Mouse (Mus musculus) MEL (cell line): ENCODE results near the gene Unc119b. TPM values are rescaled to one million over a fixed set of nuclear protein-coding genes. Genes with fewer than 3 reads are reported as not detected.

Experiments used
- DNase-seq: peaks from one replicate; pipeline ENCODE4 v3.0.0; 2011; ENCODE audit warnings: low read depth, low spot score
- H3K27ac ChIP-seq: 2 replicates; pipeline ENCODE4 v1.5.1; 2012; ENCODE audit warnings: low read depth, mild to moderate bottlenecking, control low read depth, low read length, moderate library complexity; ENCODE audit not compliant: control insufficient read depth
- H3K27me3 ChIP-seq, 2 experiments: fragments of 150-350 bp in 1 of 2; sonication (generic) in 1 of 2; 2 replicates each; pipeline ENCODE4 v1.6.1; 2012; ENCODE audit warnings: low read length in 2 of 2, mild to moderate bottlenecking in 2 of 2, improper control_type of control experiment in 1 of 2, moderate library complexity in 1 of 2; ENCODE audit not compliant: insufficient read depth in 2 of 2, control insufficient read depth in 1 of 2
- H3K36me3 ChIP-seq, 2 experiments: 2 replicates each; pipeline ENCODE4 v1.6.1; 2012 to 2014; ENCODE audit warnings: low read length in 2 of 2, improper control_type of control experiment in 1 of 2, inconsistent platforms in 1 of 2, mild to moderate bottlenecking in 1 of 2; ENCODE audit not compliant: insufficient read depth in 2 of 2, control insufficient read depth in 1 of 2
- H3K4me1 ChIP-seq, 2 experiments: fragments of 150-350 bp in 1 of 2; sonication (generic) in 1 of 2; 2 replicates each; pipeline ENCODE4 v1.6.1; 2012; ENCODE audit warnings: low read length in 2 of 2, improper control_type of control experiment in 1 of 2, mild to moderate bottlenecking in 1 of 2; ENCODE audit not compliant: insufficient read depth in 2 of 2, control insufficient read depth in 1 of 2
- H3K4me3 ChIP-seq, 2 experiments: fragments of 150-350 bp in 1 of 2; sonication (generic) in 1 of 2; 2 replicates each; pipeline ENCODE4 v1.5.1; 2012; ENCODE audit warnings: low read depth in 2 of 2, low read length in 2 of 2, mild to moderate bottlenecking in 2 of 2, moderate library complexity in 2 of 2, control low read depth in 1 of 2, improper control_type of control experiment in 1 of 2; ENCODE audit not compliant: control insufficient read depth in 1 of 2, insufficient read depth in 1 of 2
- H3K79me2 ChIP-seq: 2 replicates; pipeline ENCODE4 v1.6.1; 2012; ENCODE audit warnings: mild to moderate bottlenecking, low read length, moderate library complexity; ENCODE audit not compliant: control insufficient read depth, poor library complexity, insufficient read depth
- H3K9ac ChIP-seq: 2 replicates; pipeline ENCODE4 v1.6.1; 2012; ENCODE audit warnings: low read depth, mild to moderate bottlenecking, control low read depth, low read length, moderate library complexity; ENCODE audit not compliant: control insufficient read depth, poor library complexity, severe bottlenecking
- H3K9me3 ChIP-seq: fragments of 150-350 bp; sonication (generic); replicated peaks from 2 replicates; pipeline ENCODE4 v1.6.1; 2012; ENCODE audit warnings: mild to moderate bottlenecking, low read length, improper control_type of control experiment, moderate library complexity; ENCODE audit not compliant: insufficient read depth
- CHD1 ChIP-seq: IDR thresholded peaks from 2 replicates; pipeline ENCODE4 v1.6.1; 2012; ENCODE audit warnings: low read depth, mild to moderate bottlenecking, inconsistent platforms, low read length, improper control_type of control experiment
- CTCF ChIP-seq, 3 experiments: IDR thresholded peaks in 2 of 3; conservative IDR thresholded peaks in 1 of 3; 2 replicates each; pipeline ENCODE4 v1.5.1; 2011 to 2012; ENCODE audit warnings: low read length in 3 of 3, low read depth in 2 of 3, mild to moderate bottlenecking in 2 of 3, improper control_type of control experiment in 1 of 3, inconsistent platforms in 1 of 3, mixed read lengths in 1 of 3, moderate library complexity in 1 of 3; ENCODE audit not compliant: control insufficient read depth in 1 of 3, insufficient read depth in 1 of 3, poor library complexity in 1 of 3, severe bottlenecking in 1 of 3
- EP300 ChIP-seq, 2 experiments: IDR thresholded peaks; 2 replicates each; pipeline ENCODE4 v1.6.1; 2011; ENCODE audit warnings: improper control_type of control experiment in 2 of 2, low read length in 2 of 2, low read depth in 1 of 2, mild to moderate bottlenecking in 1 of 2
- ETS1 ChIP-seq: IDR thresholded peaks from 2 replicates; pipeline ENCODE4 v1.6.1; 2012; ENCODE audit warnings: low read depth, mild to moderate bottlenecking, inconsistent platforms, low read length, improper control_type of control experiment, moderate library complexity
- GABPA ChIP-seq: IDR thresholded peaks from 2 replicates; pipeline ENCODE4 v1.6.1; 2012; ENCODE audit warnings: low read depth, mild to moderate bottlenecking, inconsistent platforms, low read length, improper control_type of control experiment, moderate library complexity
- GATA1 ChIP-seq: IDR thresholded peaks from 2 replicates; pipeline ENCODE4 v1.6.1; 2011; ENCODE audit warnings: low read depth, low read length, improper control_type of control experiment
- HCFC1 ChIP-seq: IDR thresholded peaks from 2 replicates; pipeline ENCODE4 v1.6.1; 2012; ENCODE audit warnings: low read depth, mild to moderate bottlenecking, inconsistent platforms, low read length, improper control_type of control experiment, moderate library complexity
- MAFK ChIP-seq: IDR thresholded peaks from 2 replicates; pipeline ENCODE4 v1.6.1; 2011; ENCODE audit warnings: low read depth, mild to moderate bottlenecking, low read length, improper control_type of control experiment, borderline replicate concordance
- MAZ ChIP-seq: IDR thresholded peaks from 2 replicates; pipeline ENCODE4 v1.6.1; 2012; ENCODE audit warnings: low read depth, mild to moderate bottlenecking, inconsistent platforms, low read length, improper control_type of control experiment
- MEF2A ChIP-seq: IDR thresholded peaks from 2 replicates; pipeline ENCODE4 v1.6.1; 2014; ENCODE audit warnings: low read depth, mild to moderate bottlenecking, inconsistent platforms, low read length, improper control_type of control experiment; ENCODE audit not compliant: poor library complexity, insufficient replicate concordance, severe bottlenecking; ENCODE audit errors: extremely low read depth
- MXI1 ChIP-seq: IDR thresholded peaks from 2 replicates; pipeline ENCODE4 v1.6.1; 2011; ENCODE audit warnings: mild to moderate bottlenecking, low read depth, low read length, improper control_type of control experiment
- MYB ChIP-seq: IDR thresholded peaks from 2 replicates; pipeline ENCODE4 v1.6.1; 2011; ENCODE audit warnings: mild to moderate bottlenecking, low read depth, low read length, improper control_type of control experiment
- NELFE ChIP-seq: IDR thresholded peaks from 2 replicates; pipeline ENCODE4 v1.6.1; 2011; ENCODE audit warnings: low read depth, low read length, improper control_type of control experiment
- NRF1 ChIP-seq: IDR thresholded peaks from 2 replicates; pipeline ENCODE4 v1.6.1; 2014; ENCODE audit warnings: low read depth, mild to moderate bottlenecking, inconsistent platforms, low read length, improper control_type of control experiment, moderate library complexity; ENCODE audit not compliant: poor library complexity, insufficient read depth, severe bottlenecking
- POLR2A ChIP-seq, 2 experiments: IDR thresholded peaks; 2 replicates each; pipeline ENCODE4 v1.6.1; 2011 to 2012; ENCODE audit warnings: low read length in 2 of 2, mild to moderate bottlenecking in 2 of 2, control low read depth in 1 of 2, improper control_type of control experiment in 1 of 2, low read depth in 1 of 2, moderate library complexity in 1 of 2; ENCODE audit not compliant: control insufficient read depth in 1 of 2, insufficient read depth in 1 of 2, poor library complexity in 1 of 2
- POLR2AphosphoS2 ChIP-seq: IDR thresholded peaks from 2 replicates; pipeline ENCODE4 v1.6.1; 2011; ENCODE audit warnings: low read length, improper control_type of control experiment
- POLR2AphosphoS5 ChIP-seq: IDR thresholded peaks from 2 replicates; pipeline ENCODE4 v1.6.1; 2012; ENCODE audit warnings: low read depth, borderline replicate concordance, mild to moderate bottlenecking, inconsistent platforms, low read length, moderate library complexity, mixed read lengths
- RCOR1 ChIP-seq: IDR thresholded peaks from 2 replicates; pipeline ENCODE4 v1.6.1; 2012; ENCODE audit warnings: low read depth, mild to moderate bottlenecking, inconsistent platforms, low read length, improper control_type of control experiment
- SMC3 ChIP-seq: IDR thresholded peaks from 2 replicates; pipeline ENCODE4 v1.6.1; 2011; ENCODE audit warnings: low read depth, low read length, improper control_type of control experiment
- TAL1 ChIP-seq: IDR thresholded peaks from 2 replicates; pipeline ENCODE4 v1.6.1; 2012; ENCODE audit warnings: mild to moderate bottlenecking, inconsistent platforms, low read length, moderate library complexity, mixed read lengths
- TBP ChIP-seq: IDR thresholded peaks from 2 replicates; pipeline ENCODE4 v1.8.0; 2011; ENCODE audit warnings: low read depth, low read length, improper control_type of control experiment
- UBTF ChIP-seq: IDR thresholded peaks from 2 replicates; pipeline ENCODE4 v1.6.1; 2012; ENCODE audit warnings: low read depth, mild to moderate bottlenecking, inconsistent platforms, low read length, improper control_type of control experiment, moderate library complexity, borderline replicate concordance; ENCODE audit not compliant: insufficient read depth
- USF1 ChIP-seq: IDR thresholded peaks from 2 replicates; pipeline ENCODE4 v1.6.1; 2014; ENCODE audit warnings: low read depth, mild to moderate bottlenecking, inconsistent platforms, low read length, improper control_type of control experiment, moderate library complexity
- ZKSCAN1 ChIP-seq: IDR thresholded peaks from 2 replicates; pipeline ENCODE4 v1.6.1; 2012; ENCODE audit warnings: low read depth, mild to moderate bottlenecking, inconsistent platforms, low read length, improper control_type of control experiment, moderate library complexity
- ZMIZ1 ChIP-seq: IDR thresholded peaks from 2 replicates; pipeline ENCODE4 v1.6.1; 2012; ENCODE audit warnings: low read depth, mild to moderate bottlenecking, inconsistent platforms, low read length, improper control_type of control experiment, moderate library complexity
- ZNF384 ChIP-seq: IDR thresholded peaks from 2 replicates; pipeline ENCODE4 v1.6.1; 2012; ENCODE audit warnings: low read depth, mild to moderate bottlenecking, inconsistent platforms, low read length, improper control_type of control experiment
- polyA plus RNA-seq, 2 experiments: library from polyadenylated mRNA; stranded (reverse) in 1 of 2; unstranded in 1 of 2; fragments of >175 nt in 1 of 2; fragments of >200 nt in 1 of 2; gene quantifications; 2 replicates each; pipeline versions ENCODE4 v1.2.1 to v1.2.4; 2012; ENCODE audit warnings: low replicate concordance in 2 of 2, low read depth in 1 of 2; ENCODE audit not compliant: insufficient read length in 2 of 2, insufficient read depth in 1 of 2, missing spikeins in 1 of 2
- total RNA-seq: library from RNA; depleted of rRNA; stranded (reverse); fragments of 300-350 nt; gene quantifications from 2 replicates; pipeline ENCODE4 v1.2.3, GENCODE M21; 2012

Unc119b gene
- total and polyA plus RNA-seq, 3 experiments, result 18.6 to 25.7 TPM; not detected in 1

GRCm38 (mm10) chr5:115116426-115116825, 18.3 kb downstream of the Unc119b start:
- Histone ChIP-seq H3K27ac (no peak overlapping the region), H3K4me1 (no peaks in the 10 kb centered on the region), H3K27me3 (no peaks in the 10 kb centered on the region), H3K79me2 (peaks cover 4% of the 10 kb centered on the region; the same call in 1 of the 2 replicates), H3K9me3 (no peaks in the 10 kb centered on the region), H3K9ac (no peak overlapping the region), H3K36me3 (no peaks in the 10 kb centered on the region), H3K4me3 (no peak overlapping the region)
- no peak for DNase-seq
- TF ChIP-seq RCOR1 (no peak), EP300 (IDR thresholded peaks at IDR 0.05; ENCODE audit: low read depth in 1 of 2, low read length in 2 of 2) (no peak), CTCF (IDR thresholded peaks at IDR 0.05 in 2 of 3, conservative IDR thresholded peaks at IDR 0.05 in 1 of 3; ENCODE audit: control insufficient read depth in 1 of 3, insufficient read depth in 1 of 3, low read depth in 2 of 3, low read length in 3 of 3, poor library complexity in 1 of 3, severe bottlenecking in 1 of 3) (peak; percentile 23 to 49 (median 34); a peak in 5 of 6 replicates), MXI1 (no peak), POLR2AphosphoS5 (no peak), ZMIZ1 (no peak), SMC3 (peak; percentile 36; the same call in 1 of the 2 replicates), TAL1 (no peak), GABPA (no peak), MAFK (no peak), NELFE (no peak), HCFC1 (no peak), POLR2A (IDR thresholded peaks at IDR 0.05; ENCODE audit: control insufficient read depth in 1 of 2, insufficient read depth in 1 of 2, low read depth in 1 of 2, low read length in 2 of 2, poor library complexity in 1 of 2) (no peak)

GRCm38 (mm10) chr5:115114501-115114900, 20.3 kb downstream of the Unc119b start:
- no peaks in the 10 kb centered on the region for H3K4me1 ChIP-seq
- TF ChIP-seq NRF1, result no peak
- no peak for TF ChIP-seq MEF2A
- no peak for TF ChIP-seq ZNF384
- TF ChIP-seq GATA1, result no peak
- TF ChIP-seq POLR2AphosphoS5, result no peak
- no peak for TF ChIP-seq TBP
- TF ChIP-seq MAFK, result no peak
- TF ChIP-seq CHD1, result no peak
- no peak for TF ChIP-seq ETS1
- TF ChIP-seq HCFC1, result no peak
- no peak for TF ChIP-seq USF1
- no peak for TF ChIP-seq ZKSCAN1
- no peak for TF ChIP-seq MAZ
- no peak for TF ChIP-seq MXI1
- TF ChIP-seq ZMIZ1, result no peak
- TF ChIP-seq POLR2AphosphoS2, result no peak
- TF ChIP-seq UBTF, result no peak
- TF ChIP-seq MYB, result no peak
- TF ChIP-seq CTCF (IDR thresholded peaks at IDR 0.05 in 2 of 3, conservative IDR thresholded peaks at IDR 0.05 in 1 of 3; ENCODE audit: control insufficient read depth in 1 of 3, insufficient read depth in 1 of 3, low read depth in 2 of 3, low read length in 3 of 3, poor library complexity in 1 of 3, severe bottlenecking in 1 of 3), result no peak
- TF ChIP-seq, all 39 proteins: peak for 0
- Histone ChIP-seq H3K27me3 (no peaks in the 10 kb centered on the region), H3K9ac (no peak overlapping the region), H3K4me3 (no peak overlapping the region), H3K9me3 (no peaks in the 10 kb centered on the region), H3K36me3 (no peaks in the 10 kb centered on the region), H3K27ac (no peak overlapping the region), H3K79me2 (peaks cover 4% of the 10 kb centered on the region; the same call in 1 of the 2 replicates)
- no peak for DNase-seq
